Mouse (Mus musculus) kidney, postnatal 4 days (tissue): Measurements from ENCODE around the gene Ltbp2.

ENCODE experiments used
- DNase-seq, 2 experiments: peaks; one replicate each; pipeline ENCODE4 v3.0.0; 2021; ENCODE audit warnings: mixed read lengths in 2 of 2

Gene Ltbp2

DNA sequence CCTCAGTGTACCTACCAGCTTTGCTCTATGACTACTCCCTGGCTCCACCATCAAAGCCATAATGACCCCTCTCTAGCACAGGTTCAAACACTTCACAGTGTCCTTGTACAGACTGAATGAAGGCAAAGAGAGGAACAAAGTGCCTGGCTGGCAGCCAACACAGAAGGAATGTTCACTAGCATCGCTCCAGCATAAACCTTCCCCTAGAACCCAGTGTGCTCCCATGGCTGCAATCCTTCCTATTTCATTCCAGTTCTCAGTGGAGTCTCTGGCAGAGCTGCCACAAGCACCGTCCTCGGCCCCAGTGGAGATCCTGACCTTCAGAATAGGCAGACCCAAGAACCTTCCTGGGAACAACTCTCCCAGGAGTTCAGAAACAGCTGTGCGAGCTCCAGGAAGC, 75.9 kb downstream of the Ltbp2 start:
- peak; percentile 28 to 33 for DNase-seq

DNA sequence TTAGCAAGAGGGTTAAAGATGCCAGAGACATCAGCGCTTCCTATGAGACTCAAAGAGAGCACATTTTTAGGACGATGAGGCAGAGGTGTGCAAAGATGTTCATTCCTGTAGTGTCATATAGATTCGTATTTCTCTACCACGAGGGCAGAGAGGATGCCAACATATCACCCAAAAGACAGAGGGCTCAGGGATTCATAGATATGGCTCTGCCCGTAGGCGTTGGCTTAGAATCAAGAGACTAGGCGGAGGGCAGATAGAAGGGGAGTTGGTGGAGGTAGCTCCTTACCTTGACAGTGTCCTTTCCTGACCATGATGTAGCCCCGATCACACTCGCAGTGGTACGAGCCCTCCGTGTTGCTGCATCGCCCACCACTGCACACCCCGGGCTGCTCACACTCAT, 77.2 kb downstream of the Ltbp2 start:
- DNase-seq = no peak

- DNase-seq = no peak
These were observed 81.7 kb downstream of the Ltbp2 start for GRCm38 (mm10) chr12:84794647-84795046.

DNA sequence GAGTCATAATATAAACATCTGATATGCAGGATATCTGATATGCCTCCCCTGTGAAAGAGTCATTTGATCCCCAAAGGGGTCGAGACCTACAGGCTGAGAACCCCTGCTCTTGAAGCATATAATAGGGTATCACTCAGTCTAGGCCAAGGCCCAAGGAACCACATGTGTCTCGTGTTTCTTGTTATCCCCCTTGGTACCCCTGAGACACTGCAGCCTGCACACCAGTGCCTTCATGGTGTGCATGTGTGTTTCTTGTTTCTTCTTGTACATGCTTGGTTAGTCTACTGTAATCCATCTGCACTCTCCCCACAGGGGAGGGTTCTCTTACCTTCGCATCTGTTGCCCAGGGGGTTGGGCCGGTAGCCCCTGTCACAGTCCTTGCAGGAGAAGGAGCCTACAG, 83.7 kb downstream of the Ltbp2 start:
- no peak for DNase-seq

DNA sequence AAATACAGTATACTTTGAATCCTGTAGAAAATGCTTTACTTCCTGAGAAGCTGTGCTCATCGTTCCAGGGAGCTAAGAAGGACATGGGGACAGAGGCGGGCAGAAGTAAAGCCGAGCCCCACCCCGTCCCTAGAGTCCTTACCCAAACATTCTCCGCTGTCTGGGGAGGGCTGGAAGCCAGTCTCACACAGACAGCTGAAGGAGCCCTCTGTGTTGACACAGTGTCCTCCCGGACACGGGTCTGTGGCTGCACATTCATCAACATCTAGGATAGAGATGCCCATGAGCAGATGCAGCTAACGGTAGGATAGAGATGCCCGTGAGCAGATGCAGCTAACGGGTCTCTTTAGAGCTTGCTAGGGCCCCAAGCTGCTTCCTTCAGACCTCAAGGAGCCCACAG, 85.5 kb downstream of the Ltbp2 start:
- peak; percentile 28 to 42 for DNase-seq

DNA sequence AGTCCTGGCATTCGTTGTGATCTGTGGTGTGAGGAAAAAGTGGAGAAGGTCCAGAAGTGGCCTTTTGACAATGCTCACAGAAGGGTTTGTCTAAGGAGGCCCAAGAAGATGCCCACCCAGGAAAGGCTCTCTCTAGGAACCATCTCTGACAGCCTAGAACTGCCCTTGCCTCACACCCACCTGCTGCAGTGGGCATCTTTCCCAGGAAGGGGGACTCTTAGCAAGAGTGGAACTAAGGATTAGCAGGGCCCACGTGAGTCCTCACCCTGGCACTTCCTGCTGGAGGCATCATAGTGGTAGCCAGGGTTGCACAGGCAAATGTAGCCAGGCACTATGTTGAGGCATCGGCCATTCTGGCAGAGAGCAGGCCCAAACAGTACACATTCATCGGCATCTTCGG, 90.2 kb downstream of the Ltbp2 start:
- no peak for DNase-seq

GRCm38 (mm10) chr12:84784604-84785381, 91.5 kb downstream of the Ltbp2 start:
- DNase-seq = peak; percentile 96

DNA sequence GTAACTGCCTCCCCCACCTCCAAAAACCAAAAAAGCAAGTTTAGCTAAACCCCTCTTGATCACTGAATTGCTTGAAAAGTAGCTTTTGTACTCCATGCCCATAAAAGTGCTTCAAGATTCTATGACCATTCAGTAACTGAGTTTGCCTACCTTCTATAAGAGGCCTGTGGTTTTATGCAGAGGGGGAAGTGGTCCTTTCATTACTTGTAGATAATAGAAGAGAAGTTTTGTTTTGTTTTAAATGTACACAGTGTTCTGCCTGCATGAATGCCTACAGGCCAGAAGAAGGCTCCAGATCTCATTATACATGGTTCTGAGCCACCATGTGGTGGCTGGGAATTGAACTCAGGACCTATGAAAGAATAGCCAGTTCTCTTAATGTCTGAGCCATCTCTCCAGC, 100.1 kb downstream of the Ltbp2 start:
- DNase-seq = no peak

- DNase-seq = no peak
These were observed 102.0 kb downstream of the Ltbp2 start for GRCm38 (mm10) chr12:84774376-84774775.

GRCm38 (mm10) chr12:84773476-84773875, 102.9 kb downstream of the Ltbp2 start:
- DNase-seq = no peak

GRCm38 (mm10) chr12:84772726-84773441, 103.4 kb downstream of the Ltbp2 start, which contains the start of the genes Npc2 and Isca2:
TSS of gene Npc2 (minus strand) at chr12:84773152.
TSS of gene Isca2 (plus strand) at chr12:84773251.
- DNase-seq = peak; percentile 96 to 98

GRCm38 (mm10) chr12:84771981-84772520, 104.3 kb downstream of the Ltbp2 start:
- peak in 1 of 2 experiments; percentile 22 for DNase-seq

DNA sequence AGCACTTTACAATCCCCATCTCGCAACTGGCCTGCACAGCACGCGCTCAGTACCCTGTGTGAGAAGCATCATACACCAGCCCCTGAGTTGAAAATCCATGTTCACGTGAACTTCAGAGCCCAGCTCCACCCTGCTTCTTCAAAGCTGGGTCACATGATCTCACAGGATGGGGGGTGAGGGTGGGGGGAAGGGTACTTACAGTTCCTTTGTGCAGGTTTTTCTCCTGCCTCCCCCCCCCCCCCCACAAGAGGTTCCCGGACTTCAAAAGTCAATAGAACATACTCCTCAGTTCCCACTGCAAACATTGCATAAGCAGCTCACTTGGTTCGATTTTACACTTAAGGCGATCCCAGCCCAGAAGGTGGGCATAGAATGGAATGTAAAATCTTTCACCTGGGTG, 106.7 kb downstream of the Ltbp2 start:
- DNase-seq = no peak

- DNase-seq = no peak
These were observed 108.8 kb downstream of the Ltbp2 start for GRCm38 (mm10) chr12:84767510-84767909.

GRCm38 (mm10) chr12:84766113-84766735, 110.1 kb downstream of the Ltbp2 start:
- peak in 1 of 2 experiments; percentile 55 for DNase-seq

GRCm38 (mm10) chr12:84765506-84765905, 110.8 kb downstream of the Ltbp2 start:
- no peak for DNase-seq

DNA sequence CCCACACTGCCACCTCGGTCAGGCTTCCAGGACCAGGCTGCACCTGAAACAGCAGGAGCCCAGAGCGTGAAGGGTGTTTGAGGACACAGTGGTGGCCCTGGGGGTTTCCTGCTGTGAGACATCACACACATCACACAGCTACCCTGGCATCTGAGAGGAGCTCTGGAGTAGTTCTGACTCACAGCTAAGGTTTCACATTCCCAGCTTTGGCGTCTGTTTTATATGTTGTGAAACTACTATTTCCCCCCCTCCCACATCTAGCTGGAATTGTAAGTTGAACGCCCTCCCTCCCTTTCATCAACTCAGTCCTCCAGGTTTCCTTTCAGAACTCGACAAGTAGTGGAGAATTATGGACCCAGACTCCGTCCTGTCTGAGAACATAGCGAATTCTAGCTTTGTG, 111.6 kb downstream of the Ltbp2 start:
- DNase-seq = no peak

GRCm38 (mm10) chr12:84763577-84764218, 112.6 kb downstream of the Ltbp2 start:
- DNase-seq = no peak

- no peak for DNase-seq
These were observed 113.8 kb downstream of the Ltbp2 start for GRCm38 (mm10) chr12:84762532-84762931.

- peak; percentile 25 to 39 for DNase-seq
These were observed 117.3 kb downstream of the Ltbp2 start for GRCm38 (mm10) chr12:84759063-84759462.

- DNase-seq = no peak
These were observed 120.3 kb downstream of the Ltbp2 start for GRCm38 (mm10) chr12:84756016-84756415.

DNA sequence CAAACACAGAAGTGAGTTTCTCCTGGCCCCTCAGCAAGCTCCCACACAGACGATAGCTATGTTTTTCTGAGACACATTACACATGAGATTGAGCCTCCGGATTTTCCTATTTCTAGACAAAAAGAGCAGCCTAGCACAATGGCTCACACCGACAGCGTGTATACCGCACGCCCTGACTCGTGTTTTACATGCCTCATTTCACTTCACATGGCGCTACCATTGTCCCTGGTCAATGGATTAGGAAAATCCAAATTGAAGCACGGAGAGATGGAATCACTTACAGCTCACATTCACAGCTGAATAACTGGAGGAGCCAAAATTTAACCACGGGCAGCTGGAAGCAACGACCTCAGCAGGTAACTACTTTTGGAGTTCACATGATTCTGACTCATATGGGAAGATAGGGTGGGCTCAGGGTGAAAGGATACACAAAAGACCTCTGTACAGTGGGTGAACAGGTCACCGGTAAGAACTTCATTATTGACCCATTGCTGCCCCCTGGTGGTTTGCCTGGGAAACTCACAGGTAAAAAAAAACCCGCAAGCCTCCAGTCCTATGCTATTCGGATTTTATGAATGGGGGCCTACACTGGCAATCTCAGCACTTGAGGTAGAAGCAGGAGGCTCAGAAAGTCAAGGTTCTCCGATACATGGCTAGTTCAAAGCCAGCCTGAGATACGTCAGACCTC, 121.2 kb downstream of the Ltbp2 start:
- peak; percentile 69 to 76 for DNase-seq
